Mouse (Mus musculus) induced T-regulatory cell, adult 2 months (primary cell): ENCODE data around the gene Hcls1.

ENCODE experiments used
- DNase-seq: peaks from one replicate; pipeline ENCODE4 v3.0.0-alpha.2; 2012; ENCODE audit warnings: low read depth

The Hcls1 gene

DNA sequence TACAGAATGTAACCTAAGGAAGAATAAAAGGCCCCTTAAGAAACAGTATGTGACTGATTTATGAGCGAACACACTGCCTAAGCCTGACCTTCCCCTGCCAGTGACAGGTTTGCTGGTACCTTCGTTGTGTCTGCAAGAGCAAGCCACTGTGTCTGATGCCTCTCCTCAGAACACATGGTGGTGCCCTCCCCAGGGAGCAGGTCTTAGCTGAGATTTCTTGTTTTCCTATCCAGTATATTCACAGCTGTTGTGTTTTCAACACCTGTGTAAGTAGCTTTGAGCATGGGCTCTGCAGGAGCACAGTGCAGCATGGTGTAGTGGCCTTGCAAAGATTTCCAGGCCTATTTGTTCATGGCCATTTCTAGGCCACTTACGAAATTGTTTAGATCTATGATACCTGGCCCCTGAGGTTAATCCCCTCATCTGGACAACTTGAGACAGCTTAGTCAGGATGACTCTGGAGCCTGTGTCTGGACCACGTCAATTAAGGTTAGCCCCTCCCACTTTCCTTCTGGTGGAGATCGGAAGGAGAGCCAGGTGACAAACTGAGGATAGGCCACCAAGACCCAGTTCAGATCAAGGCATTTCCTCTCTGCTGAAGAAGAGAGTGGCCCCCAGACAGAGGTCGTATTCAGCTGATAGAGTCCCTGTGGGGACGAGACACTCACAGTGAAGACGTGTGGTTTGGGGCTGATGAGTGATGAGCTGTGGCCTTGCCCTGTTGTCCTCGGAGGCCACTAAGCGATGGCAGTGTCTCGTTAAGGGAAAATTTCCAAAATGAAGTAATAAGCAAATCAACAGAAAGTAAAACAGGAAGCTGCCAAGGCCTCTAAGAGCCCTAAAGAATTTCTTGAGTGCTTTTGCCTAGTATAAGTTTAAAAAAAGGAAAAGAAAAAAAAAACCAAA is 4.3 kb upstream of the Hcls1 start:
- peak; percentile 55 for DNase-seq

DNA sequence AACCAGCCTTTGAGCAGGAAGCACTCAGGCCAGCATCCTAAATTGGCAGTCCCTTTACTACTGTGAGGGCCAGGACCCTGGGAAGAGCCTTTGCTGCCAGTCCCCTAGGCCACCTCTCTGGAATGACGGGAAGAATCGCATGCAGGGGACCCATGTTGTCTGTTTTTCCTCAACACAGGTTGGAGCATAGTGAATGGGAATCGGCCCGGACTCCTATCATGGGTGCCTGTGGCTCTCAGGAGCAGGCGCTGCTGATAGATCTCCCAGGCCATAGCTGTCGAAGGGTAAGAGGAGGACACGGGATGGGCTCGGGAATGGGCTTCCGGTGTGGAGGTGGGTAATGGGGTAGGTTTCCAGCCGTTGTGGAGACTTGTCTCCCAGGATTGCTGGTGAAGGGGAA is 3.4 kb upstream of the Hcls1 start:
- DNase-seq = no peak

- DNase-seq = no peak
These were observed 2.8 kb upstream of the Hcls1 start for GRCm38 (mm10) chr16:36931976-36932375.

DNA sequence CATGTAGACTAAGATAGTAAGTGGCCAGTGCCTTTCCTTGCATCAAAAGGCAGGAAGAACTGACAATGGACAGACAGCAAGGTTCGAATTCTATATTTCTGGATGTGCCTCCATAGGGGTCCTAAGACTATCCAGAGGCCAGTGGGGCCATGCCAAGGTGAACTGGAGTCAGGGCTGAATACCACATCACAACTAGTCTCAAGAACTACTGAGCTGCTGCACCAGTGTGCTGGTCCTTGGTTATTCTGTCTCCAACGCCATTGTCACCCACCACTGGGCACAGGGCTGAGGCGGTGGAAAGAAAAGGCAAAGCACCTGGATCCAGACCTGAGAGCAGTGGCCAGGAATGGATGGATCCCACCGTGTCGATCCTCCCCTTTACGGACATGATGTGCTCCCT is 2.2 kb upstream of the Hcls1 start:
- no peak for DNase-seq

DNA sequence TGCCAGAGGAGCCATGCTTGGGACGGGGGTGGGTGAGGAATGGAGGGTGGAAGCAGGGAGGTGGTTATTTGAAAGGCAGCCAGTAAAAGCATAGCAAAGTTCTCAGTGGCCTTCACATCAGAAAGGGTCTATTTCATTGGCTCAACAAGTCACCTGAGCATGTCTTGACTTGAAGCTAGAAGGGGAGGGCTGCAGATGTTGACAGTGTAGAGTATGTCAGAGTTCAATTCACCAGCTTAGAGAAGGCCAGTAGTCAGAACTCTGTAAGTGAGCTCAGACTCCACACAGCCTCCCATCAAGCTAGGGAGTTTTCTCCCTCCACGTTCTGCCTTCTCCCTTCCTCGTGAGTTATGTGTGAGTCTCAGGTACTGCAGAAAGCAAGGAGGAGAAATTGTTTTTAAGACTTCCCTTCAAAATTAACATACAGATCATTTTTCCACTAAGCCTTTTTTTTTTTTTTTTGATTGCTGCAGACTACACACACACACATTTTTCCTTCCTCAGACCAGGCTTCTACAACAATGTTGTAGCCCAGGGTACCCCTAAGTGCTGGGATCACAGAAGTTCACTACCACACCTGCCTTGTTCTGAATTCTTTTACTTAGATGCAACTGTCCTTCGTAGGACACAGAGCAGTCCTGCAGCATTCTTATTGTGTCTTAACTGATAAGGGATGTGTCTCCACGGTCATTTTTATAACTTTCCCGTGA is 497 bp upstream of the Hcls1 start:
- DNase-seq = peak; percentile 73

DNA sequence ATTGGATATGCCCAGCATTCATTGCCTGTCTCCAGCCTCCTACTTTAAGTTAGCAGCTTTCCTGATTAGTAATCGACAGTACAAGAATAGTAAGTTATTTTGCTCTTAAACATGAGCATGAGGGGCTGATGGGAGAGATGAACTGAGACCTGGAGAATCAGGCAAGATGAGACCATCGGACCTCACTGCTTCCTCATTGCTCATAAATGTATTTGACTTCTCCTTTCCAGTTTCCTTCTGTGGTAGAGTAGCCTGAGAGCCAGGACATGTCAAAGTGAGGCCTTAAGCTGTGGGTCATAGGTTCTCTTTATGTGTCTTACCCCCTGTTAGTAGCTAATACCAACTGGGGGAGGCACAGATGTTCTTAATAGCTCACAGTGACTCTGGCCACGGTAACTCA is 1.0 kb downstream of the Hcls1 start:
- DNase-seq = peak; percentile 36

GRCm38 (mm10) chr16:36941137-36941727 is 6.4 kb downstream of the Hcls1 start:
- DNase-seq = peak; percentile 88

DNA sequence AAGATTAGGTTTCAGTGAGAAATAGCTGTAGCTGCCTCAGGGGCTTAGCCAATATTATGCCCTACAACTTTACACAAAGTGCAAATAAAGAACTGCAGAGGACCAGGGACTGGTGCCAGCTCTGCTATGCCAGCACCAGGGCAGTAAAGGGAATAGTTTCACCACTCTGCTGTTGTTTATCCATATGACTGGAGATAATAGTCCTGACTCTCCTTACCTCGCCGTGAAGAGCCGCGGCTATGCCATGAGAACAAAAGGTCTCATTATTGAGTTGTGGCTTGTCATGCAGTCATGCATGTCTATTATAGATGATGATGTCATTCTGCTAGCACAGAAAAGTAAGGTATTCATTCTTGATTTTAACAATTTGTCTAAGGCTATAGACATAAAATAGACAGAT is 7.1 kb downstream of the Hcls1 start:
- no peak for DNase-seq

- no peak for DNase-seq
These were observed 8.8 kb downstream of the Hcls1 start for GRCm38 (mm10) chr16:36943591-36943990.

GRCm38 (mm10) chr16:36944895-36945424 is 10.2 kb downstream of the Hcls1 start:
- DNase-seq = no peak

DNA sequence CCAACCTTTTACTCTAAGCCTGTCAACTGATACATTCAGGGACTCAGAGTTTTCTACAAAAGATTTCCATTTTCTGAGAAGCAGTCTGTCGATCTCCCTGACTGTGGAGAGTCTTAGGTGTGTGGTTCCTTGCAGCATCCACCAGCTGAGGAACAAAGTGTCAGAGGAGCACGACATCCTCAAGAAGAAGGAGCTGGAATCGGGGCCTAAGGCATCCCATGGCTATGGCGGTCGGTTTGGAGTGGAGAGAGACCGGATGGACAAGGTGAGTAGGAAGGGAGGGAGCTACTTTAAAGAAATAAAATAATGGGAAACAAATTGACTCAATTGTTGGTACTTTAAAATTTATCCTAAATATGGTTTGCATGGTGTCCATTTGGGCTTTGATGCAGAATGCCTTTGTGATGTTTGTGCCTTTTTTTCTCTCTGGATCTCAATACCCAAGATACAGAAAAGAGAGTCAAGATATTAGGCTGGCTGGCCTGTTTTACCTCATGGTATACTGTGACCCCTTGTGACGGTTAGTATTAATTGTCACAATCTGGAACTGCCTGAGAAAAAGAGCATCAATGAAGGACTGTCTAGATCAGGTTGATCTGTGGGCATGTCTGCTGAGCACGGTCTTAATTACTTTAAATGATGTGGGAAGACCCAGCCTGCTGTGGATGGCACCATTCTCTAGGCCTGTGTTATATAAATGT is 11.8 kb downstream of the Hcls1 start:
- no peak for DNase-seq

DNA sequence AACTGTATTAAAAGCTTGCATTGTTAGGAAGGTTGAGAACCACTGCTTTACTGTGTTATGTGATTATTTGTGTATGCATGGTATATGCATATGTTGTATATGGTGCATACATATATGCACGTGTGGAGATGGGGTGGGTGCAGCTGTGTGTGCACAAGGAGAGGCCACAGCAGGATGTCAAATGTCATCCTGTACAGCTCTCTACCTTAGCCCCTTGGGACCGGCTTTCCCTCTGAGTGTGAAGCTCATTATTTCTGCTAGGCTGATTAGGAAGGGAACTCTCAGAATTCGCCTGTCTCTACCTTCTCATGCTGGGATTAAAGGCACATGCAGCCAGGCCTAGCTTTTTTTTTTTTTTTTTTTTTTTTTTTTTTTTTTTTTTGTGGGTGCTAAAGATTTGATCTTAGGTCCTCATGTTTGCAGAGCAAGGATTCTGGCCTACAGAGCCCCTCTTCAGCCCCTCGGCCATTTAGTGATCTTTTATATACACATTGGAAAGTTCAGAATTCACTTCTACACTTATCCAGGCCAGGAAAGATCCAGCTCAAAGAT is 12.9 kb downstream of the Hcls1 start:
- DNase-seq = no peak

DNA sequence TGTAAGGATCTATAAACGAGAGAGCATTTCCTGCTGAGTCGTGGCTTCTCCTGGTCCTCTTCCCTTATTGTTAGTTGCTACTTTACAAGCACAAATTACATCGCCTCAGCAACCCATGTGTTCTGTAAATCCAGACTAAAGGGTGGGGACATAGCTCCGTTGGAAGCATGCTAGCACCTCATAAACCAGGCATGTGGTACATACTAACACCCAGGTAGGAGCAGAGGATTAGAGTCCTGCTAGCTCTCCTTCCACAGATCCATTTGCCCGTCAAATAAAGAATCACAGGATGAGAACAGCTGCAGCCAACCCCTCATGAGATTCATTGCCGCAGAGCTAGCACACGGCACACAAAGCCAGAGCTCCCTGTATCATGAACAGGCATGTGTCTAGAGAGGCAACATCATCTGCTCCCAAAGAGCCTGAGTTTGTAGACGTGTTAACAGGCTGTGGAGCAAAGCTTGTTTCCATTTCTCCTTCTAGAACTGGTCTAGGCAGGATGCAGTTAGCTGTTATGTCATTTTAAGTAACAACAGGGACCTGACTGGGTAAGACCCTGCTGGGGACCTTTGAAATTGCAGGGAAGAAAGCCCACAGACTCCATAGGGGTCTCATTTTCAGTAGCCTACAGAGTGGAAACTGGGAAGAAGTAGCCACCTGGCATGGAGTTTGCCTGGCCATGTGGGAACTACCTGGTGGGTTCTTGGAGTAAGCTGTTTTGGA is 15.0 kb downstream of the Hcls1 start:
- DNase-seq = no peak

- DNase-seq = no peak
These were observed 16.2 kb downstream of the Hcls1 start for GRCm38 (mm10) chr16:36951029-36951428.

DNA sequence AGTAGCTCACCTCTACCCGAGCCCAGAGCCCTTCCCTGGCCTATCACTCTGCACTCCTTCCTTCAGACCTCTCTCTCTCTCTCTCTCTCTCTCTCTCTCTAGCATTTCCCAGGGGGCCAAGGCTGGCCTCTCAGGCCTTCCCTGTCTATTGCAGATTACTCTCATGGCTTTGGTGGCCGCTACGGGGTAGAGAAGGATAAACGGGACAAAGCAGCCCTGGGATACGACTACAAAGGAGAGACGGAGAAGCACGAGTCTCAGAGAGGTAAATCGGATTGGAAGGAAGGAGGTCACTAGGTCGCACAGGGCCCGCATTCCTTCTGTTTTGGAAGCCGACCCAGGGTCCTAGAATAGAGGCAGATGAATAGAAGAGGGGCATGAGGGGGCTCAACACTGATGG is 20.3 kb downstream of the Hcls1 start:
- no peak for DNase-seq

GRCm38 (mm10) chr16:36963415-36963814 is 28.6 kb downstream of the Hcls1 start:
- no peak for DNase-seq

- no peak for DNase-seq
These were observed 44.3 kb downstream of the Hcls1 start for GRCm38 (mm10) chr16:36979127-36979526.

- no peak for DNase-seq
These were observed 49.0 kb downstream of the Hcls1 start for GRCm38 (mm10) chr16:36983796-36984195.

GRCm38 (mm10) chr16:36985636-36986042 is 50.9 kb downstream of the Hcls1 start:
- peak; percentile 72 for DNase-seq

DNA sequence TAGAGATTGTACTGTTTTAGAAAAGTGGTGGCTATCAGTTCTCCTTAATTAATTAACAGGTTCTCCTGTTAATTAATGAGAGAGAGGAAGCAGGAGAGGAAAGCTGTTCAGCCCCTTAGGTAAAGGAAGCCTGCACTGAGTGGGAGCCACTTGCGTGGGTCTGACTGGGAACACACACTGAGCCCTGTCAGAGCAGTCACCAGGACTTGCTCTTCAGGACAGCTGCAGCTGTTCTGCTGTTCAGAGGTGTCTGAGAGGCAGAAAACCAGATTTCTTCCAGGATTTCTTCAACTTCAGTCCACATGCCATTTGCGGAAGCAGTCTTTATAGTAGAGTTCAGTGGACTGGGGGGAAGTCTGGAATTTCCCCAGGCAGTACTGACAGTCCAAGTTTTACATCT is 52.6 kb downstream of the Hcls1 start:
- DNase-seq = no peak

GRCm38 (mm10) chr16:36988066-36988465 is 53.3 kb downstream of the Hcls1 start:
- DNase-seq = no peak
